Mouse (Mus musculus): ENCODE data around the gene Sh2d2a. TPM values are rescaled to one million over a fixed set of nuclear protein-coding genes. Genes with fewer than 3 reads are reported as not detected.
"Not testable (repeated sequence)": the region's sequence is repeated elsewhere in the genome, so short reads cannot be mapped to it uniquely, and the experiment has no call there.

The Sh2d2a gene
- polyA plus RNA-seq (2015; fragmentation: Nextera tagmentation; extraction: Ambion mirVana): not detected in 2 replicates

DNA sequence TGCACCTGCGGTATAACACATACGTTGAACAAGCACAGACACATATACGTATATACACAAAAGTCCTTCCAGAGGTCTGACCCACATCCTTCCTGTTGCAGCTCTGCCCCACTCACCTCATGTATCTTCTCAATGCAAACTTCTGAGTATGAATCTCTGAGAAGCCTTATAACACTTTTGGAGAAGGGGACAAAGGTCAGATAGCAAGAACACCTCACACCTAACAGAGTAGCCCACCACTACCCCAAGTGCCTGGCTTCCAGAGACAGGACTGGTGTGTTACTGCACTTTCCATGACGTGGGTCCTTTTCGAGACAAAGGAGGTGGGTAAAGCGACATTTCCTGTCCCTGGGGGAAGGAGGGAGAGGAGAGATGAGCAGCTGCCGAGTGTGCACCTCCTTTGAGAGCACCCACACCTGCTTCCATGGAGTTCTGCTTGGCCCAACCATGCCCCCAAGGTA lies at the start of gene Sh2d2a:
Gene Sh2d2a, plus strand, starts transcription at position 106 of the 461 bp plus-strand sequence.
- 61% methylated on average over 7 of the region's 7 CpGs for WGBS
- no peak for ATAC-seq (ENCODE audit: insufficient number of reproducible peaks, insufficient read depth, low FRiP score, low TSS enrichment, low read depth)

GRCm38 (mm10) chr3:87801681-87802080 lies 44.9 kb upstream of the Sh2d2a start:
- Histone ChIP-seq H3K4me2 (no peak overlapping the region), H3K27me3 (peaks cover 100% of the 10 kb centered on the region), H3K36me3 (no peaks in the 10 kb centered on the region), H3K4me1 (peaks cover 29% of the 10 kb centered on the region), H3K27ac (no peak overlapping the region), H3K9ac (no peak overlapping the region), H3K9me3 (no peaks in the 10 kb centered on the region), H3K4me3 (no peak overlapping the region)
- no peak for ATAC-seq (ENCODE audit: insufficient number of reproducible peaks, insufficient read depth, low FRiP score, low TSS enrichment, low read depth)
- WGBS: 59% methylated on average over 5 of the region's 5 CpGs

More for the DNA sequence above, at the start of gene Sh2d2a:
- Histone ChIP-seq H3K27me3 (no peaks in the 10 kb centered on the region), H3K36me3 (no peaks in the 10 kb centered on the region), H3K4me3 (no peak within 1 kb of the TSS), H3K9me3 (no peaks in the 10 kb centered on the region), H3K27ac (no peak within 1 kb of the TSS), H3K9ac (no peak within 1 kb of the TSS), H3K4me1 (no peaks in the 10 kb centered on the region), H3K4me2 (no peak within 1 kb of the TSS)

- H3K4me2 ChIP-seq: peak overlapping the region; percentile 48
- H3K36me3 ChIP-seq: no peaks in the 10 kb centered on the region
- peaks cover 11% of the 10 kb centered on the region for H3K4me1 ChIP-seq
- H3K9me3 ChIP-seq: no peaks in the 10 kb centered on the region
- no peak overlapping the region for H3K9ac ChIP-seq
- peaks cover 100% of the 10 kb centered on the region for H3K27me3 ChIP-seq
- H3K27ac ChIP-seq: no peak overlapping the region
- no peak for ATAC-seq (ENCODE audit: insufficient number of reproducible peaks, insufficient read depth, low FRiP score, low TSS enrichment, low read depth)
- WGBS: 4% methylated on average over 26 of the region's 26 CpGs
- H3K4me3 ChIP-seq: peak overlapping the region; percentile 25
These were observed 42.4 kb upstream of the Sh2d2a start for GRCm38 (mm10) chr3:87804038-87804677.

DNA sequence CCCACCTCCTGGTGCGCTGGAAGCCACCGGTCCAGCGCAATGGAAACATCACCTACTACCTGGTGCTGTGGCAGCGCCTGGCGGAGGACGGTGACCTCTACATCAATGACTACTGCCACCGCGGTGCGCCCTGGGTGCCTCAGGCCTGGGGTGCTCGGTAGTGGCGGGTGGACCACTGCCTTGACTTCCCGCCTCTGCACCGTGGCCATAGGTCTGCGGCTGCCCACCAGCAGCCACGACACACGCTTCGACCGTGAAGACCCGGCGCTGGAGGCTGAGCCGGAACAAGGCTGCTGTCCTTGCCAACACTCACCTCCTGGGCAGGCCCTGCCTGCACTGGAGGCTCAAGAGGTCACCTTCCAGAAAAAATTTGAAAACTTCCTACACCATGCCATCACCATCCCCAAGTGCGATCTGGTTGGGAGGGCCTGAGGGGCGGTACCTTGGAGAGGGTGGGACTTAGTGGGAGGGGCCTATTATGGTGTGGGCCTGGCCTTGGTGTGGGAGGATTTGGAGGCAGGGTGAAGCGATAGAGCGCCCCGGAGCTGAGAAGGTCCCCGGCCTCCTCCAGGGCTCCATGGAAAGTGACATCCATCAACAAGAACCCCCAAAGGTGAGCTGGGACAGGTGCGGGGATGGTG lies 37.1 kb upstream of the Sh2d2a start:
- 5% methylated on average over 28 of the region's 28 CpGs for WGBS
- H3K4me1 ChIP-seq: peaks cover 13% of the 10 kb centered on the region
- no peak overlapping the region for H3K9ac ChIP-seq
- H3K9me3 ChIP-seq: no peaks in the 10 kb centered on the region
- no peak overlapping the region for H3K27ac ChIP-seq
- H3K4me2 ChIP-seq: peak overlapping the region; percentile 47
- H3K27me3 ChIP-seq: peaks cover 93% of the 10 kb centered on the region
- H3K36me3 ChIP-seq: no peaks in the 10 kb centered on the region
- ATAC-seq (ENCODE audit: insufficient number of reproducible peaks, insufficient read depth, low FRiP score, low TSS enrichment, low read depth): peak; percentile 41; the same call in 1 of the 2 replicates
- peak overlapping the region; percentile 22 for H3K4me3 ChIP-seq

DNA sequence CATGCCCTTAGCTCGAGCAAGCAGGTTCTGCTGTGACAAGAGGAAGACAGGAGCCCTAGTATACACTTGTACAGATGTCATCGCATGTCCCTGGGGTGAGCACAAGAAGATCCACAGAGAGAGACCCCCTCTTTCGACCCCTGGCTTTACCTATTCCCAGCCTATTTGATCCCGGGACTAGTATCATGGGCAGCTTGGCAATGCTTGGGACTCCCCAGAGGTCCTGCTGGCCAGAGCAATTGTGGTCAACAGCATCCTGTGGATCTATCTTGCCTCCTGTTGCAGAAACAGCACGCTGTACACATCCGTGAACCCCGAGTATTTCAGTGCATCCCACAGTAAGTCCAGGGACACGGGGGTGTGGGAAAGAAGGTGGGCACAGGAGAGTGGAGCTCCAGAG lies 35.3 kb upstream of the Sh2d2a start:
- ATAC-seq (ENCODE audit: insufficient number of reproducible peaks, insufficient read depth, low FRiP score, low TSS enrichment, low read depth): no peak
- H3K27me3 ChIP-seq: peaks cover 92% of the 10 kb centered on the region
- no peak overlapping the region for H3K9ac ChIP-seq
- no peaks in the 10 kb centered on the region for H3K9me3 ChIP-seq
- peaks cover 16% of the 10 kb centered on the region for H3K4me1 ChIP-seq
- WGBS: 86% methylated on average over 8 of the region's 8 CpGs
- no peaks in the 10 kb centered on the region for H3K36me3 ChIP-seq
- H3K27ac ChIP-seq: no peak overlapping the region
- no peak overlapping the region for H3K4me3 ChIP-seq
- no peak overlapping the region for H3K4me2 ChIP-seq

DNA sequence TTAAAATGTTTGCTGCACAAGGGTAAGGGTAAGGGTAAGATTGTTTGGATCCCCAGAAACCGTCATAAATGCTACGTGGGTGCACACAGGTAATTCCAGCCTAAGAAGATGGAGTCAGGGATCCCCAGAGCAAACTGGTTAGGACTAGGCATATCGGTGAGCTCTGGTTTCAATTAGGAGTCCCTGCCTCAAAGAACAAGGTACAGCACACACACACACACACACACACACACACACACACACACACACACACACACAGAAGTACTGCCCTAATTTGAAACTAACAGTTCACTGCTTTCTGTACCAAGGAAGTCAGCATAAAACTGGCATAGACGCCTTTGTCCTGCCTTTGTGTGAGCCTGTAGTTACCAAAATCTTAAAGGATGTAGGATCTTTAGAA lies 34.1 kb upstream of the Sh2d2a start:
- ATAC-seq (ENCODE audit: insufficient number of reproducible peaks, insufficient read depth, low FRiP score, low TSS enrichment, low read depth): no peak
- Histone ChIP-seq H3K4me1 (peaks cover 19% of the 10 kb centered on the region), H3K9me3 (no peaks in the 10 kb centered on the region), H3K36me3 (no peaks in the 10 kb centered on the region), H3K4me3 (no peak overlapping the region), H3K27ac (no peak overlapping the region), H3K4me2 (no peak overlapping the region), H3K27me3 (peaks cover 89% of the 10 kb centered on the region), H3K9ac (no peak overlapping the region)
- 43% methylated on average over 4 of the region's 4 CpGs for WGBS

GRCm38 (mm10) chr3:87812873-87813272 lies 33.7 kb upstream of the Sh2d2a start:
- H3K4me3 ChIP-seq: no peak overlapping the region
- H3K9me3 ChIP-seq: no peaks in the 10 kb centered on the region
- H3K27me3 ChIP-seq: peaks cover 89% of the 10 kb centered on the region
- no peak for ATAC-seq (ENCODE audit: insufficient number of reproducible peaks, insufficient read depth, low FRiP score, low TSS enrichment, low read depth)
- H3K36me3 ChIP-seq: no peaks in the 10 kb centered on the region
- H3K27ac ChIP-seq: no peak overlapping the region
- H3K4me1 ChIP-seq: peaks cover 19% of the 10 kb centered on the region
- H3K4me2 ChIP-seq: no peak overlapping the region
- WGBS: 50% methylated on average over 10 of the region's 10 CpGs
- no peak overlapping the region for H3K9ac ChIP-seq

- no peak for ATAC-seq (ENCODE audit: insufficient number of reproducible peaks, insufficient read depth, low FRiP score, low TSS enrichment, low read depth)
- Histone ChIP-seq H3K27ac (no peak overlapping the region), H3K27me3 (peaks cover 74% of the 10 kb centered on the region), H3K4me3 (no peak overlapping the region; the same call in 1 of the 2 replicates), H3K4me1 (0 out of 2 replicates have a peak, but pooled peaks cover 8% of the 10 kb centered on the region), H3K36me3 (no peaks in the 10 kb centered on the region), H3K9me3 (no peaks in the 10 kb centered on the region), H3K4me2 (peak overlapping the region; percentile 39), H3K9ac (no peak overlapping the region)
- 58% methylated on average over 6 of the region's 6 CpGs for WGBS
These were observed 30.4 kb upstream of the Sh2d2a start for GRCm38 (mm10) chr3:87816166-87816565.

GRCm38 (mm10) chr3:87816646-87817093 lies 29.9 kb upstream of the Sh2d2a start:
- Histone ChIP-seq H3K27me3 (peaks cover 69% of the 10 kb centered on the region), H3K27ac (no peak overlapping the region), H3K9ac (0 out of 2 replicates have a peak overlapping the region, but pooled peaks have one; percentile 16), H3K36me3 (no peaks in the 10 kb centered on the region), H3K4me1 (0 out of 2 replicates have a peak, but pooled peaks cover 8% of the 10 kb centered on the region), H3K4me2 (peak overlapping the region; percentile 39), H3K9me3 (no peaks in the 10 kb centered on the region), H3K4me3 (no peak overlapping the region; the same call in 1 of the 2 replicates)
- ATAC-seq (ENCODE audit: insufficient number of reproducible peaks, insufficient read depth, low FRiP score, low TSS enrichment, low read depth): no peak
- 6% methylated on average over 12 of the region's 12 CpGs for WGBS

DNA sequence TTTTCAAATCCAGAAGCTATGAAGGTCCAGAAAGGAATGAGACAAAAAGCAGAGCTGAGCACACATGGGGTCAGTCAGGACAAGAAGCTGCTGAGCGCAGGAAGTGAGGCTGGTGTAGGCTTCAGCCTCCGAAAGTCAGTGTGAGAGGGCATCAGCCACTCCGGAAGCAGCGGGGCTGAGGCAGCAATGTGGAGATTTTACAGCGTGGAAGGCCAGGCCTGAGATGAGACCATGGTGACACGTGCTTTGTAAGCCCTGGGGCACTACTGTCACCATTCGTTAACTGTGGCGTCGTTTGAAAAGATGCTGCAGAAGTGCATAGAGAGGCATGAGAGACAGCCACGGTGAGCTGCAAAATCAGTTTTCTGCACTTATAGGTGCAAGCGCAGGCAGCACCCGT lies 28.3 kb upstream of the Sh2d2a start:
- ATAC-seq (ENCODE audit: insufficient number of reproducible peaks, insufficient read depth, low FRiP score, low TSS enrichment, low read depth): no peak
- WGBS: 56% methylated on average over 12 of the region's 12 CpGs
- Histone ChIP-seq H3K9ac (no peak overlapping the region), H3K27me3 (peaks cover 58% of the 10 kb centered on the region), H3K9me3 (no peaks in the 10 kb centered on the region), H3K4me1 (0 out of 2 replicates have a peak, but pooled peaks cover 5% of the 10 kb centered on the region), H3K4me3 (no peak overlapping the region), H3K4me2 (no peak overlapping the region), H3K36me3 (no peaks in the 10 kb centered on the region), H3K27ac (no peak overlapping the region)

GRCm38 (mm10) chr3:87824206-87824605 lies 22.3 kb upstream of the Sh2d2a start, which contains the start of gene Pear1:
Pear1 (minus strand) TSS chr3:87824306.
- not testable (repeated sequence) for H3K27ac ChIP-seq; H3K27me3 ChIP-seq; H3K4me2 ChIP-seq; ATAC-seq (ENCODE audit: insufficient number of reproducible peaks, insufficient read depth, low FRiP score, low TSS enrichment, low read depth); H3K4me1 ChIP-seq; H3K36me3 ChIP-seq; H3K9me3 ChIP-seq; H3K9ac ChIP-seq; H3K4me3 ChIP-seq
- 77% methylated on average over 1 of the region's 1 CpGs for WGBS

GRCm38 (mm10) chr3:87828435-87828834 lies 18.1 kb upstream of the Sh2d2a start:
- ATAC-seq (ENCODE audit: insufficient number of reproducible peaks, insufficient read depth, low FRiP score, low TSS enrichment, low read depth): no peak
- Histone ChIP-seq H3K36me3 (no peaks in the 10 kb centered on the region), H3K9ac (no peak overlapping the region), H3K27me3 (0 out of 2 replicates have a peak, but pooled peaks cover 4% of the 10 kb centered on the region), H3K4me3 (no peak overlapping the region), H3K9me3 (no peaks in the 10 kb centered on the region), H3K4me2 (no peak overlapping the region), H3K4me1 (no peaks in the 10 kb centered on the region), H3K27ac (no peak overlapping the region)
- 49% methylated on average over 4 of the region's 4 CpGs for WGBS

All from embryonic facial prominence, embryonic 13.5 days (tissue).